Mouse (Mus musculus) heart, embryonic 15.5 days (tissue): ENCODE measurements around the gene Gla. TPM values are rescaled to one million over a fixed set of nuclear protein-coding genes. Genes with fewer than 3 reads are reported as not detected.

Source experiments
- ATAC-seq: fragments of 200-750 bp; cut with Nextera tagmentation; replicated peaks from 2 replicates; pipeline ENCODE4 v1.8.0; 2017; ENCODE audit warnings: low read depth, moderate TSS enrichment; ENCODE audit not compliant: insufficient number of reproducible peaks, insufficient read depth, low FRiP score
- H3K27ac ChIP-seq: fragments of 300-500 bp; sonication (generic); 2 replicates; pipeline ENCODE4 v1.5.1; 2015; ENCODE audit warnings: mild to moderate bottlenecking, inconsistent platforms
- H3K27me3 ChIP-seq: fragments of 300-500 bp; sonication (generic); 2 replicates; pipeline ENCODE4 v1.6.1; 2015; ENCODE audit warnings: inconsistent platforms
- H3K36me3 ChIP-seq: fragments of 300-500 bp; sonication (generic); 2 replicates; pipeline ENCODE4 v1.6.1; 2015; ENCODE audit warnings: mild to moderate bottlenecking, inconsistent platforms
- H3K4me1 ChIP-seq: fragments of 300-500 bp; sonication (generic); replicated peaks from 2 replicates; pipeline ENCODE4 v1.6.1; 2015; ENCODE audit warnings: inconsistent platforms
- H3K4me2 ChIP-seq: fragments of 300-500 bp; sonication (generic); 2 replicates; pipeline ENCODE4 v1.6.1; 2015; ENCODE audit warnings: inconsistent platforms, mild to moderate bottlenecking, moderate library complexity
- H3K4me3 ChIP-seq: fragments of 300-500 bp; sonication (generic); 2 replicates; pipeline ENCODE4 v1.5.1; 2015; ENCODE audit warnings: mild to moderate bottlenecking, inconsistent platforms
- H3K9ac ChIP-seq: fragments of 300-500 bp; sonication (generic); 2 replicates; pipeline ENCODE4 v1.6.1; 2015; ENCODE audit warnings: mild to moderate bottlenecking, inconsistent platforms
- H3K9me3 ChIP-seq: fragments of 300-500 bp; sonication (generic); replicated peaks from 2 replicates; pipeline ENCODE4 v1.6.1; 2016; ENCODE audit warnings: inconsistent platforms
- WGBS: fragments of 180-500 bp; shearing (Covaris S2); methylation state at CpG from one replicate; pipeline ENCODE4 v1.1.7; 2015; ENCODE audit warnings: mixed read lengths; 5-methylcytosine and 5-hydroxymethylcytosine counted together
- polyA plus RNA-seq: library from polyadenylated mRNA; unstranded; fragments of >200 nt; fragmentation: Nextera tagmentation; extraction: Ambion mirVana; gene quantifications from 2 replicates; pipeline ENCODE4 v1.2.1, GENCODE M21; 2015

Gla gene
- polyA plus RNA-seq = 2.8 and 3.2 TPM in 2 replicates

GRCm38 (mm10) chrX:134600659-134601379 is at the start of gene Gla, which contains the start of gene Hnrnph2:
Gene Gla, minus strand, starts transcription at chrX:134601125.
Gene Hnrnph2, plus strand, starts transcription at chrX:134601179.
- ATAC-seq = peak; percentile 96
- 16% methylated on average over 33 of the region's 33 CpGs for WGBS
- Histone ChIP-seq H3K27me3 (no peaks in the 10 kb centered on the region), H3K36me3 (no peaks in the 10 kb centered on the region), H3K9me3 (no peaks in the 10 kb centered on the region), H3K4me2 (peak within 1 kb of the TSS; percentile 61), H3K4me1 (peaks cover 4% of the 10 kb centered on the region; the same call in 1 of the 2 replicates), H3K27ac (peak within 1 kb of the TSS; percentile 90), H3K9ac (peak within 1 kb of the TSS; percentile 60), H3K4me3 (peak within 1 kb of the TSS; percentile 62)

- no peak overlapping the region for H3K4me3 ChIP-seq
- H3K4me2 ChIP-seq = no peak overlapping the region
- no peak overlapping the region for H3K27ac ChIP-seq
- H3K36me3 ChIP-seq = no peaks in the 10 kb centered on the region
- H3K27me3 ChIP-seq = no peaks in the 10 kb centered on the region
- ATAC-seq = no peak; the same call in 1 of the 2 replicates
- 18% methylated on average over 11 of the region's 11 CpGs for WGBS
- no peaks in the 10 kb centered on the region for H3K9me3 ChIP-seq
- H3K9ac ChIP-seq = no peak overlapping the region
- no peaks in the 10 kb centered on the region for H3K4me1 ChIP-seq
Measured at GRCm38 (mm10) chrX:134648031-134648692, 47.2 kb upstream of the Gla start.

- Histone ChIP-seq H3K27me3 (no peaks in the 10 kb centered on the region), H3K4me3 (no peak overlapping the region), H3K9me3 (no peaks in the 10 kb centered on the region), H3K27ac (peak overlapping the region; percentile 37), H3K36me3 (no peaks in the 10 kb centered on the region), H3K9ac (no peak overlapping the region), H3K4me1 (no peaks in the 10 kb centered on the region), H3K4me2 (no peak overlapping the region)
- ATAC-seq = no peak
- WGBS = 56% methylated on average over 8 of the region's 8 CpGs
Measured at GRCm38 (mm10) chrX:134647421-134647820, 46.5 kb upstream of the Gla start.

GRCm38 (mm10) chrX:134646338-134646737 is 45.4 kb upstream of the Gla start:
- no peak overlapping the region for H3K9ac ChIP-seq
- ATAC-seq = no peak
- 69% methylated on average over 1 of the region's 1 CpGs for WGBS

GRCm38 (mm10) chrX:134641000-134641760 is 40.3 kb upstream of the Gla start:
- Histone ChIP-seq H3K4me3 (no peak overlapping the region), H3K27me3 (no peaks in the 10 kb centered on the region), H3K27ac (peak overlapping the region; percentile 34; the same call in 1 of the 2 replicates), H3K9ac (no peak overlapping the region), H3K36me3 (no peaks in the 10 kb centered on the region), H3K4me2 (no peak overlapping the region), H3K4me1 (no peaks in the 10 kb centered on the region), H3K9me3 (no peaks in the 10 kb centered on the region)
- 0 out of 2 replicates have a peak, but pooled peaks have one; percentile 47 for ATAC-seq
- WGBS = 48% methylated on average over 10 of the region's 10 CpGs

More at GRCm38 (mm10) chrX:134646338-134646737, 45.4 kb upstream of the Gla start:
- Histone ChIP-seq H3K27ac (no peak overlapping the region), H3K4me1 (no peaks in the 10 kb centered on the region), H3K4me2 (no peak overlapping the region), H3K36me3 (no peaks in the 10 kb centered on the region), H3K4me3 (no peak overlapping the region), H3K9me3 (no peaks in the 10 kb centered on the region), H3K27me3 (no peaks in the 10 kb centered on the region)

GRCm38 (mm10) chrX:134635860-134636259 is 34.9 kb upstream of the Gla start:
- no peak for ATAC-seq
- 57% methylated on average over 3 of the region's 3 CpGs for WGBS
- Histone ChIP-seq H3K9me3 (no peaks in the 10 kb centered on the region), H3K4me2 (no peak overlapping the region), H3K27ac (no peak overlapping the region), H3K27me3 (no peaks in the 10 kb centered on the region), H3K36me3 (no peaks in the 10 kb centered on the region), H3K4me1 (no peaks in the 10 kb centered on the region), H3K4me3 (no peak overlapping the region), H3K9ac (no peak overlapping the region)

GRCm38 (mm10) chrX:134635111-134635510 is 34.2 kb upstream of the Gla start:
- H3K4me2 ChIP-seq = no peak overlapping the region
- H3K27ac ChIP-seq = no peak overlapping the region
- WGBS = 53% methylated on average over 3 of the region's 3 CpGs
- no peak overlapping the region for H3K9ac ChIP-seq
- H3K9me3 ChIP-seq = no peaks in the 10 kb centered on the region
- H3K36me3 ChIP-seq = no peaks in the 10 kb centered on the region
- no peaks in the 10 kb centered on the region for H3K27me3 ChIP-seq
- no peak for ATAC-seq
- H3K4me3 ChIP-seq = no peak overlapping the region
- no peaks in the 10 kb centered on the region for H3K4me1 ChIP-seq

- no peak for ATAC-seq
- Histone ChIP-seq H3K27ac (no peak overlapping the region), H3K9me3 (no peaks in the 10 kb centered on the region), H3K4me1 (no peaks in the 10 kb centered on the region), H3K4me3 (no peak overlapping the region), H3K36me3 (no peaks in the 10 kb centered on the region), H3K4me2 (no peak overlapping the region), H3K27me3 (no peaks in the 10 kb centered on the region), H3K9ac (no peak overlapping the region)
- 74% methylated on average over 5 of the region's 5 CpGs for WGBS
Measured at GRCm38 (mm10) chrX:134632710-134633109, 31.8 kb upstream of the Gla start.

GRCm38 (mm10) chrX:134628200-134628599 is 27.3 kb upstream of the Gla start:
- ATAC-seq = no peak

GRCm38 (mm10) chrX:134623350-134623749 is 22.4 kb upstream of the Gla start:
- Histone ChIP-seq H3K27ac (no peak overlapping the region), H3K4me2 (no peak overlapping the region), H3K9ac (no peak overlapping the region), H3K4me3 (no peak overlapping the region), H3K9me3 (no peaks in the 10 kb centered on the region), H3K4me1 (no peaks in the 10 kb centered on the region), H3K36me3 (no peaks in the 10 kb centered on the region), H3K27me3 (no peaks in the 10 kb centered on the region)
- WGBS = 70% methylated on average over 4 of the region's 4 CpGs
- ATAC-seq = no peak

More at GRCm38 (mm10) chrX:134628200-134628599, 27.3 kb upstream of the Gla start:
- Histone ChIP-seq H3K4me2 (no peak overlapping the region), H3K9ac (no peak overlapping the region), H3K27me3 (no peaks in the 10 kb centered on the region), H3K27ac (no peak overlapping the region), H3K4me1 (no peaks in the 10 kb centered on the region), H3K9me3 (no peaks in the 10 kb centered on the region), H3K36me3 (no peaks in the 10 kb centered on the region), H3K4me3 (no peak overlapping the region)
- 52% methylated on average over 2 of the region's 2 CpGs for WGBS

GRCm38 (mm10) chrX:134621685-134622084 is 20.8 kb upstream of the Gla start:
- 72% methylated on average over 3 of the region's 3 CpGs for WGBS
- Histone ChIP-seq H3K36me3 (no peaks in the 10 kb centered on the region), H3K4me3 (no peak overlapping the region), H3K4me1 (no peaks in the 10 kb centered on the region), H3K9me3 (no peaks in the 10 kb centered on the region), H3K27me3 (no peaks in the 10 kb centered on the region), H3K4me2 (no peak overlapping the region), H3K9ac (no peak overlapping the region), H3K27ac (no peak overlapping the region)
- no peak for ATAC-seq
